Mouse (Mus musculus) ES-E14 (cell line): ENCODE results near the gene Zcchc17. TPM values are rescaled to one million over a fixed set of nuclear protein-coding genes. Genes with fewer than 3 reads are reported as not detected.

Source experiments
- DNase-seq: peaks from one replicate; pipeline ENCODE4 v3.0.0-alpha.2; 2013; ENCODE audit warnings: low read depth, low spot score
- H3K27ac ChIP-seq: 2 replicates; pipeline ENCODE4 v1.5.1; 2012; ENCODE audit warnings: low read depth, mild to moderate bottlenecking, low read length, moderate library complexity, mixed read lengths; ENCODE audit not compliant: poor library complexity, insufficient read depth, severe bottlenecking
- H3K36me3 ChIP-seq: 2 replicates; pipeline ENCODE4 v1.6.1; 2012; ENCODE audit warnings: mild to moderate bottlenecking, low read length, moderate library complexity, mixed read lengths; ENCODE audit not compliant: control insufficient read depth, poor library complexity, insufficient read depth, severe bottlenecking
- H3K4me1 ChIP-seq, 2 experiments: fragments of 150-350 bp in 1 of 2; sonication (generic) in 1 of 2; 2 replicates each; pipeline ENCODE4 v1.6.1; 2012; ENCODE audit warnings: low read length in 2 of 2, mild to moderate bottlenecking in 1 of 2, mixed read lengths in 1 of 2; ENCODE audit not compliant: control insufficient read depth in 2 of 2, insufficient read depth in 2 of 2, poor library complexity in 1 of 2
- H3K4me3 ChIP-seq, 2 experiments: fragments of 150-350 bp in 1 of 2; sonication (generic) in 1 of 2; 2 replicates each; pipeline ENCODE4 v1.5.1; 2012; ENCODE audit warnings: low read length in 2 of 2, low read depth in 1 of 2, mild to moderate bottlenecking in 1 of 2, mixed read lengths in 1 of 2; ENCODE audit not compliant: insufficient read depth in 1 of 2, poor library complexity in 1 of 2, severe bottlenecking in 1 of 2
- H3K9ac ChIP-seq: 2 replicates; pipeline ENCODE4 v1.6.1; 2012; ENCODE audit warnings: low read depth, mild to moderate bottlenecking, low read length, mixed read lengths; ENCODE audit not compliant: poor library complexity, insufficient read depth, severe bottlenecking
- H3K9me3 ChIP-seq: fragments of 150-350 bp; sonication (generic); 2 replicates; pipeline ENCODE4 v1.6.1; 2012; ENCODE audit warnings: low read depth, mild to moderate bottlenecking, low read length; ENCODE audit not compliant: control insufficient read depth, insufficient read depth
- CHD2 ChIP-seq: IDR thresholded peaks from 2 replicates; pipeline ENCODE4 v1.6.1; 2014; ENCODE audit warnings: mild to moderate bottlenecking, low read depth, low read length, inconsistent platforms
- HCFC1 ChIP-seq: IDR thresholded peaks from 2 replicates; pipeline ENCODE4 v1.6.1; 2012; ENCODE audit warnings: low read length, inconsistent platforms, borderline replicate concordance; ENCODE audit not compliant: insufficient read depth
- MAFK ChIP-seq: IDR thresholded peaks from 2 replicates; pipeline ENCODE4 v1.6.1; 2014; ENCODE audit warnings: mild to moderate bottlenecking, low read depth, low read length, inconsistent platforms; ENCODE audit not compliant: insufficient read depth
- ZC3H11A ChIP-seq: IDR thresholded peaks from 2 replicates; pipeline ENCODE4 v1.6.1; 2012; ENCODE audit warnings: low read depth, mild to moderate bottlenecking, inconsistent platforms, low read length, borderline replicate concordance
- ZNF384 ChIP-seq: IDR thresholded peaks from 2 replicates; pipeline ENCODE4 v1.6.1; 2012; ENCODE audit warnings: low read depth, low read length, inconsistent platforms
- in situ Hi-C, 2 experiments: fragments of 600-800 bp; cut with MboI; formaldehyde crosslinking; loops; one replicate each; pipeline ENCODE4 v1.15.1; 2025; ENCODE audit warnings: low sequenced_read_pairs in 2 of 2, inconsistent platforms in 1 of 2; ENCODE audit not compliant: unreplicated experiment in 2 of 2
- total RNA-seq: library from RNA; depleted of rRNA; stranded (reverse); fragments of 300-350 nt; gene quantifications from 2 replicates; pipeline ENCODE4 v1.2.3, GENCODE M21; 2012

The Zcchc17 gene
- total RNA-seq, 1 experiment, result 33.3 TPM

DNA sequence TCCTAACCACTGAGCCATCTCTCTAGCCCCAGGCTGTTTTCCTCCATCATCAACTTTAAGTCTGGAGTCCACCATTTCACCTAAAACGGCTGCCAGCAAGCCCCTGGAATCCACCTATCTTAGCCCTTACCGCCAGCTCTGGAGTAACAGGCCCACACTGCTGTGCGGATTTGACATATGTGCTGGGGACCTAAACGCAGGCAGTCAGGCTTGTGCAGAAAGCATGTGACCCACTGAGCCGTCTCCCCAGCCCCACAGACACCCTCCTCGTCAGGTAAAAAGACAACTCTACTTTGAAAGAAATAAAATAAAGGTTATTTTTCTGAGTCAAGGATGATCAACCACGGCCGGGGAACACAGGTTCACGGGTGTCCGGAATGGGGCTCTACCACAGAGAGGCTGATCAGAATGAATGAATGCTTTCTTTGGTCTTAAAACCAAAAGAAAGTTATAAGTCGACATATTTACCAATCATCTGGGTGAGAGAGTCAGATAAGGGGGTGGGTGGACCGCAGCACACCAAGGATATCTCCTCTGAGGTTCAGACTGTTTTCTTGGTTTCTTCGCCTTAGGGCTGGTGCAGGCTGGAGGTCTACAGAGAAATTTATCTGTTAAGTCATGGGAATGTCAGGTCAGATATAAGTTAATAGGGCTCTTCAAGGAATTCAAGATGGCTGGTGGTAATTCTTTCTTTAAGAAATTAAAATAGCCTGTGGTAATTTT is 63.3 kb downstream of the Zcchc17 start:
- DNase-seq, result no peak

GRCm38 (mm10) chr4:130295047-130295745 is 64.5 kb downstream of the Zcchc17 start:
- DNase-seq, result no peak

More for the DNA sequence above, 63.3 kb downstream of the Zcchc17 start:
- H3K4me3 ChIP-seq, result no peak overlapping the region
- in situ Hi-C loops, result no loop called here
- no peaks in the 10 kb centered on the region for H3K36me3 ChIP-seq
- peaks cover 11 to 19% of the 10 kb centered on the region in 2 experiments; a peak in 3 of 4 replicates for H3K4me1 ChIP-seq
- H3K27ac ChIP-seq, result no peak overlapping the region
- no peaks in the 10 kb centered on the region for H3K9me3 ChIP-seq
- TF ChIP-seq ZNF384, result no peak
- no peak for TF ChIP-seq CHD2
- no peak for TF ChIP-seq MAFK
- no peak for TF ChIP-seq HCFC1
- TF ChIP-seq ZC3H11A, result no peak
- H3K9ac ChIP-seq, result no peak overlapping the region

DNA sequence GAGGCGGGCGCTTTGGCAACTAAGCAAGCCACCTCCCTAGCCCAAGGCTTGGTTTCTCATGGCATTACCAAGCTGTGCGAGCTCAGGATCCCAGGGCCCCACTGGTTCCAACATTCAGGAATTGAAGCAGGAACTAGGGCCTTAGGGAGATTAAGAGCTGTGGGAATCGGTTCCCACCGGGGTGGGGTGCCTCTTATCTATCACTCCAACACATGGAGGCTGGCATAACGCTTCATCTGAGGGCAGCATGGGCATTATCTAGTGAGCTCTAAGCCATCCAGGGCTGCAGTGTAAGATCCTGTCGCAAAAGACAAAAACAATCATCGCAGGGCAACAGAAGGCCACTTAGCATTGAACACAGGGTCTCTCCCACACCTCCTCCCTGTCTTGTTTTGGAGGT is 65.2 kb downstream of the Zcchc17 start:
- Histone ChIP-seq H3K4me3 (no peak overlapping the region), H3K27ac (no peak overlapping the region), H3K4me1 (peaks cover 8 to 9% of the 10 kb centered on the region in 2 experiments; a peak in 3 of 4 replicates), H3K9ac (no peak overlapping the region), H3K9me3 (no peaks in the 10 kb centered on the region), H3K36me3 (no peaks in the 10 kb centered on the region)
- no peak for TF ChIP-seq MAFK
- TF ChIP-seq HCFC1, result no peak
- no peak for TF ChIP-seq ZNF384
- TF ChIP-seq ZC3H11A, result no peak
- TF ChIP-seq CHD2, result no peak
- in situ Hi-C loops, result no loop called here
- DNase-seq, result no peak

More at GRCm38 (mm10) chr4:130295047-130295745, 64.5 kb downstream of the Zcchc17 start:
- in situ Hi-C loops, result no loop called here
- no peaks in the 10 kb centered on the region for H3K9me3 ChIP-seq
- peak overlapping the region in 1 of 2 experiments; percentile 22; a peak in 1 of 4 replicates for H3K4me3 ChIP-seq
- TF ChIP-seq CHD2 (no peak), HCFC1 (no peak), MAFK (no peak), ZNF384 (0 out of 2 replicates have a peak, but pooled peaks have one; percentile 2)
- H3K9ac ChIP-seq, result no peak overlapping the region
- H3K4me1 ChIP-seq, result peaks cover 11 to 15% of the 10 kb centered on the region in 2 experiments; a peak in 3 of 4 replicates
- no peak overlapping the region for H3K27ac ChIP-seq
- no peaks in the 10 kb centered on the region for H3K36me3 ChIP-seq

DNA sequence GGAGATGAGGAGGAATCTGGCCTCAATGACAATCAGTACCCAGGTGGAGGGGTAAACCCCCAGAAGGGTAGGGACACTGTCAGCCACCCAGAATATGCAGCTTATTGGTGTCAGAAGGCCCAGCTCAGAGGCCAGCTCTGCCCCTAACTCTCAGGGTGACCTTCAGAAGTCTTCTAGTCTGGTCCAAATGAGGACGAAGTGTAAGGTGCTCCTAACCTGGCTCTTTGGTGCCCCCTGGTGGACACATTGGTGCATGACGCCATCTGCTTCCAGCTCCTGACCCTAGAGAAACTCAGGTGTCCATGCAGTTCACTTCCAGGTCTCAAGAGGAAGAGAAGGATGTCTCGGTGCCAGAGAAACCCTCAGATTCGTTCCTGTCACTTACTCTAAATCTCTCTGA is 67.5 kb downstream of the Zcchc17 start:
- in situ Hi-C loops, result no loop called here
- peaks cover 0 to 4% of the 10 kb centered on the region in 2 experiments; a peak in 1 of 4 replicates for H3K4me1 ChIP-seq
- peak; percentile 86 for DNase-seq
- H3K36me3 ChIP-seq, result no peaks in the 10 kb centered on the region
- TF ChIP-seq ZNF384, result no peak
- peak; percentile 66; the same call in 1 of the 2 replicates for TF ChIP-seq ZC3H11A
- no peaks in the 10 kb centered on the region for H3K9me3 ChIP-seq
- no peak overlapping the region for H3K4me3 ChIP-seq
- H3K27ac ChIP-seq, result no peak overlapping the region
- H3K9ac ChIP-seq, result no peak overlapping the region
